Mouse (Mus musculus): ENCODE measurements at regions not wholly inside any gene's neighbourhood (a gene's known extent, or its start where the extent isn't known, plus 50 kb on each side); places are given as distances from the start of the nearest gene placed in this dataset.

DNA sequence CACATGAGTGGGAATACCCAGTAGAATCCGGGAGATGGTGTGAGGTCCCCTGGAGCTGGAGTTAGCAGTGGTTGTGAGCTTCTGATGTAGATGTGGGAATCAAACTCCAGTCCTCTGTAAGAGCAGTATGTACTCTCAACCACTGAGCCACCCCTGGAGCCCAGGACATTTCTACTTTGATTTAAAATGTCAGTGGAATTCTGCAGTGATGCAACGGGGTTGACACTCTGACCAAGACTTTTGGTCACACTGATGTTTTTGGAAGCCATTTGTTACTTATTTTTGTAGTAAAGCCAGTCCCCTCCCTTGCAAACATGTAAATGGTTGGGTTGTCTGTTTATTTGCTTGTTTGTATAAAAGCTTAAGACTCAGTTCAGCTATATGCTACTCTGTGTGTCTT lies 53.6 kb upstream of the Bcl6 start:
- no peak for DNase-seq

DNA sequence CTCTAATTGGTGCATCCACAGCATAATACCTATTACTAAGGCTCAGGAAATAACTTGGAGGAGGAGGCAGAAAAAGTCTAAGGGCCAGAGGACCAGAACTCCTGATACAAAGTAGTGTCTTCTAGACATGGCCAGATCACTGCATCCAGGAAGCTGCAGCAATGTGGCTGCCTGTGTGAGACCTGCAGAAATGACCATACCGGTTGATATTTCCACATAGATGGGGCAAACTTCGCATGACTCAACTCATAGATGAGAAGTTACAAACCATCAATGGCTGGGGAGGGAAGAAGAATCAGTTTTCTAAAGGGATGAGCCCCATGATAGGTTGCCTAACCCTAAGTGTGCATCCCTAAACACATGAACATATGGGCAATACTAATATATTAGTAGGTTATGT lies 52.8 kb upstream of the Bcl6 start:
- DNase-seq = no peak

DNA sequence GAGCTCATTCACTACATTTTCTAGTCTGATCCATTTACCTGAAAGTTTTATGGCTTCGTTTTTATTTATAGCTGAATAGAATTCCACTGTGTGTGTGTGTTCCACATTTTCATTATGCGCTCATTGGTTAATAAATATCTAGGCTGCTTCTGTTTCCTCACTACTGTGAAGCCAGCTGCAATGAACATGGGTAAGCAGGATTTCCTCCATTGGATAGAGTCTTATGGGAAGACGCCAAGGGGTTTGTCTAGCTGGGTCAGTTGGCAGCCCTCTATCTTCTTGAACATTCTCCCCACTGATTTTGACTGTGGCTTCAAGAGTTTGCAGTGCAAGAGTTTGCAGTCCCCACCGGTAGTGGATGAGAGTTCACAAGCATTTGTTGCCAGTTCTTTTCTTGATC lies 51.1 kb upstream of the Bcl6 start:
- peak; percentile 58 to 81 for DNase-seq

Data from kidney, postnatal 36 days (tissue).